Mouse (Mus musculus) MEL (cell line): ENCODE measurements around the gene Acox3. TPM values are rescaled to one million over a fixed set of nuclear protein-coding genes. Genes with fewer than 3 reads are reported as not detected.

Source experiments
- DNase-seq: peaks from one replicate; pipeline ENCODE4 v3.0.0; 2011; ENCODE audit warnings: low read depth, low spot score
- H3K27ac ChIP-seq: 2 replicates; pipeline ENCODE4 v1.5.1; 2012; ENCODE audit warnings: low read depth, mild to moderate bottlenecking, control low read depth, low read length, moderate library complexity; ENCODE audit not compliant: control insufficient read depth
- H3K27me3 ChIP-seq, 2 experiments: fragments of 150-350 bp in 1 of 2; sonication (generic) in 1 of 2; 2 replicates each; pipeline ENCODE4 v1.6.1; 2012; ENCODE audit warnings: low read length in 2 of 2, mild to moderate bottlenecking in 2 of 2, improper control_type of control experiment in 1 of 2, moderate library complexity in 1 of 2; ENCODE audit not compliant: insufficient read depth in 2 of 2, control insufficient read depth in 1 of 2
- H3K36me3 ChIP-seq, 2 experiments: 2 replicates each; pipeline ENCODE4 v1.6.1; 2012 to 2014; ENCODE audit warnings: low read length in 2 of 2, improper control_type of control experiment in 1 of 2, inconsistent platforms in 1 of 2, mild to moderate bottlenecking in 1 of 2; ENCODE audit not compliant: insufficient read depth in 2 of 2, control insufficient read depth in 1 of 2
- H3K4me1 ChIP-seq, 2 experiments: fragments of 150-350 bp in 1 of 2; sonication (generic) in 1 of 2; 2 replicates each; pipeline ENCODE4 v1.6.1; 2012; ENCODE audit warnings: low read length in 2 of 2, improper control_type of control experiment in 1 of 2, mild to moderate bottlenecking in 1 of 2; ENCODE audit not compliant: insufficient read depth in 2 of 2, control insufficient read depth in 1 of 2
- H3K4me3 ChIP-seq, 2 experiments: fragments of 150-350 bp in 1 of 2; sonication (generic) in 1 of 2; 2 replicates each; pipeline ENCODE4 v1.5.1; 2012; ENCODE audit warnings: low read depth in 2 of 2, low read length in 2 of 2, mild to moderate bottlenecking in 2 of 2, moderate library complexity in 2 of 2, control low read depth in 1 of 2, improper control_type of control experiment in 1 of 2; ENCODE audit not compliant: control insufficient read depth in 1 of 2, insufficient read depth in 1 of 2
- H3K79me2 ChIP-seq: 2 replicates; pipeline ENCODE4 v1.6.1; 2012; ENCODE audit warnings: mild to moderate bottlenecking, low read length, moderate library complexity; ENCODE audit not compliant: control insufficient read depth, poor library complexity, insufficient read depth
- H3K9ac ChIP-seq: 2 replicates; pipeline ENCODE4 v1.6.1; 2012; ENCODE audit warnings: low read depth, mild to moderate bottlenecking, control low read depth, low read length, moderate library complexity; ENCODE audit not compliant: control insufficient read depth, poor library complexity, severe bottlenecking
- H3K9me3 ChIP-seq: fragments of 150-350 bp; sonication (generic); replicated peaks from 2 replicates; pipeline ENCODE4 v1.6.1; 2012; ENCODE audit warnings: mild to moderate bottlenecking, low read length, improper control_type of control experiment, moderate library complexity; ENCODE audit not compliant: insufficient read depth
- CTCF ChIP-seq, 3 experiments: IDR thresholded peaks in 2 of 3; conservative IDR thresholded peaks in 1 of 3; 2 replicates each; pipeline ENCODE4 v1.5.1; 2011 to 2012; ENCODE audit warnings: low read length in 3 of 3, low read depth in 2 of 3, mild to moderate bottlenecking in 2 of 3, improper control_type of control experiment in 1 of 3, inconsistent platforms in 1 of 3, mixed read lengths in 1 of 3, moderate library complexity in 1 of 3; ENCODE audit not compliant: control insufficient read depth in 1 of 3, insufficient read depth in 1 of 3, poor library complexity in 1 of 3, severe bottlenecking in 1 of 3
- ELF1 ChIP-seq: IDR thresholded peaks from 2 replicates; pipeline ENCODE4 v1.6.1; 2014; ENCODE audit warnings: low read depth, mild to moderate bottlenecking, inconsistent platforms, low read length, improper control_type of control experiment, moderate library complexity
- ETS1 ChIP-seq: IDR thresholded peaks from 2 replicates; pipeline ENCODE4 v1.6.1; 2012; ENCODE audit warnings: low read depth, mild to moderate bottlenecking, inconsistent platforms, low read length, improper control_type of control experiment, moderate library complexity
- GABPA ChIP-seq: IDR thresholded peaks from 2 replicates; pipeline ENCODE4 v1.6.1; 2012; ENCODE audit warnings: low read depth, mild to moderate bottlenecking, inconsistent platforms, low read length, improper control_type of control experiment, moderate library complexity
- GATA1 ChIP-seq: IDR thresholded peaks from 2 replicates; pipeline ENCODE4 v1.6.1; 2011; ENCODE audit warnings: low read depth, low read length, improper control_type of control experiment
- JUND ChIP-seq: IDR thresholded peaks from 2 replicates; pipeline ENCODE4 v1.6.1; 2011; ENCODE audit warnings: low read depth, mild to moderate bottlenecking, improper control_type of control experiment, low read length
- KAT2A ChIP-seq: conservative IDR thresholded peaks from 2 replicates; pipeline ENCODE4 v1.6.1; 2012; ENCODE audit warnings: low read depth, low read length, improper control_type of control experiment, inconsistent platforms
- MAFK ChIP-seq: IDR thresholded peaks from 2 replicates; pipeline ENCODE4 v1.6.1; 2011; ENCODE audit warnings: low read depth, mild to moderate bottlenecking, low read length, improper control_type of control experiment, borderline replicate concordance
- MEF2A ChIP-seq: IDR thresholded peaks from 2 replicates; pipeline ENCODE4 v1.6.1; 2014; ENCODE audit warnings: low read depth, mild to moderate bottlenecking, inconsistent platforms, low read length, improper control_type of control experiment; ENCODE audit not compliant: poor library complexity, insufficient replicate concordance, severe bottlenecking; ENCODE audit errors: extremely low read depth
- MYB ChIP-seq: IDR thresholded peaks from 2 replicates; pipeline ENCODE4 v1.6.1; 2011; ENCODE audit warnings: mild to moderate bottlenecking, low read depth, low read length, improper control_type of control experiment
- MYC ChIP-seq: IDR thresholded peaks from 2 replicates; pipeline ENCODE4 v1.6.1; 2011; ENCODE audit warnings: low read depth, mild to moderate bottlenecking, low read length, improper control_type of control experiment, moderate library complexity
- POLR2A ChIP-seq, 2 experiments: IDR thresholded peaks; 2 replicates each; pipeline ENCODE4 v1.6.1; 2011 to 2012; ENCODE audit warnings: low read length in 2 of 2, mild to moderate bottlenecking in 2 of 2, control low read depth in 1 of 2, improper control_type of control experiment in 1 of 2, low read depth in 1 of 2, moderate library complexity in 1 of 2; ENCODE audit not compliant: control insufficient read depth in 1 of 2, insufficient read depth in 1 of 2, poor library complexity in 1 of 2
- POLR2AphosphoS2 ChIP-seq: IDR thresholded peaks from 2 replicates; pipeline ENCODE4 v1.6.1; 2011; ENCODE audit warnings: low read length, improper control_type of control experiment
- POLR2AphosphoS5 ChIP-seq: IDR thresholded peaks from 2 replicates; pipeline ENCODE4 v1.6.1; 2012; ENCODE audit warnings: low read depth, borderline replicate concordance, mild to moderate bottlenecking, inconsistent platforms, low read length, moderate library complexity, mixed read lengths
- RAD21 ChIP-seq: IDR thresholded peaks from 2 replicates; pipeline ENCODE4 v1.6.1; 2011; ENCODE audit warnings: mild to moderate bottlenecking, low read depth, low read length, improper control_type of control experiment
- RCOR1 ChIP-seq: IDR thresholded peaks from 2 replicates; pipeline ENCODE4 v1.6.1; 2012; ENCODE audit warnings: low read depth, mild to moderate bottlenecking, inconsistent platforms, low read length, improper control_type of control experiment
- SIN3A ChIP-seq: IDR thresholded peaks from 2 replicates; pipeline ENCODE4 v1.6.1; 2012; ENCODE audit warnings: low read length, improper control_type of control experiment, inconsistent platforms
- SMC3 ChIP-seq: IDR thresholded peaks from 2 replicates; pipeline ENCODE4 v1.6.1; 2011; ENCODE audit warnings: low read depth, low read length, improper control_type of control experiment
- TCF12 ChIP-seq: IDR thresholded peaks from 2 replicates; pipeline ENCODE4 v1.6.1; 2014; ENCODE audit warnings: low read depth, mild to moderate bottlenecking, inconsistent platforms, low read length, improper control_type of control experiment, moderate library complexity
- USF1 ChIP-seq: IDR thresholded peaks from 2 replicates; pipeline ENCODE4 v1.6.1; 2014; ENCODE audit warnings: low read depth, mild to moderate bottlenecking, inconsistent platforms, low read length, improper control_type of control experiment, moderate library complexity
- ZC3H11A ChIP-seq: IDR thresholded peaks from 2 replicates; pipeline ENCODE4 v1.6.1; 2012; ENCODE audit warnings: low read depth, mild to moderate bottlenecking, inconsistent platforms, low read length, improper control_type of control experiment
- ZMIZ1 ChIP-seq: IDR thresholded peaks from 2 replicates; pipeline ENCODE4 v1.6.1; 2012; ENCODE audit warnings: low read depth, mild to moderate bottlenecking, inconsistent platforms, low read length, improper control_type of control experiment, moderate library complexity
- polyA plus RNA-seq, 2 experiments: library from polyadenylated mRNA; stranded (reverse) in 1 of 2; unstranded in 1 of 2; fragments of >175 nt in 1 of 2; fragments of >200 nt in 1 of 2; gene quantifications; 2 replicates each; pipeline versions ENCODE4 v1.2.1 to v1.2.4; 2012; ENCODE audit warnings: low replicate concordance in 2 of 2, low read depth in 1 of 2; ENCODE audit not compliant: insufficient read length in 2 of 2, insufficient read depth in 1 of 2, missing spikeins in 1 of 2
- total RNA-seq: library from RNA; depleted of rRNA; stranded (reverse); fragments of 300-350 nt; gene quantifications from 2 replicates; pipeline ENCODE4 v1.2.3, GENCODE M21; 2012

Acox3 gene
- total and polyA plus RNA-seq, 3 experiments = 6.5 to 11.4 TPM; not detected in 1

- H3K4me3 ChIP-seq = no peak overlapping the region
- no peaks in the 10 kb centered on the region for H3K9me3 ChIP-seq
- H3K27ac ChIP-seq = no peak overlapping the region
- TF ChIP-seq POLR2A (IDR thresholded peaks at IDR 0.05; ENCODE audit: control insufficient read depth in 1 of 2, insufficient read depth in 1 of 2, low read depth in 1 of 2, low read length in 2 of 2, poor library complexity in 1 of 2) = no peak
- no peak for TF ChIP-seq RAD21
- TF ChIP-seq MEF2A = no peak
- TF ChIP-seq JUND = no peak
- TF ChIP-seq ZC3H11A = no peak
- no peak for TF ChIP-seq ETS1
- no peak for TF ChIP-seq ELF1
- no peak for TF ChIP-seq USF1
- TF ChIP-seq MYB = no peak
- TF ChIP-seq MYC = no peak
- TF ChIP-seq CTCF (IDR thresholded peaks at IDR 0.05 in 2 of 3, conservative IDR thresholded peaks at IDR 0.05 in 1 of 3; ENCODE audit: control insufficient read depth in 1 of 3, insufficient read depth in 1 of 3, low read depth in 2 of 3, low read length in 3 of 3, poor library complexity in 1 of 3, severe bottlenecking in 1 of 3) = no peak
- TF ChIP-seq MAFK = no peak
- TF ChIP-seq KAT2A = no peak
- no peaks in the 10 kb centered on the region for H3K27me3 ChIP-seq
- no peak for DNase-seq
- H3K79me2 ChIP-seq = no peaks in the 10 kb centered on the region
- no peaks in the 10 kb centered on the region for H3K4me1 ChIP-seq
- H3K36me3 ChIP-seq = no peaks in the 10 kb centered on the region
- no peak overlapping the region for H3K9ac ChIP-seq
These were observed 29.1 kb downstream of the Acox3 start for GRCm38 (mm10) chr5:35611900-35612299.

GRCm38 (mm10) chr5:35612722-35613121 is 29.9 kb downstream of the Acox3 start:
- Histone ChIP-seq H3K27me3 (no peaks in the 10 kb centered on the region), H3K27ac (no peak overlapping the region), H3K9ac (no peak overlapping the region), H3K4me3 (no peak overlapping the region), H3K79me2 (no peaks in the 10 kb centered on the region), H3K9me3 (no peaks in the 10 kb centered on the region), H3K36me3 (no peaks in the 10 kb centered on the region), H3K4me1 (no peaks in the 10 kb centered on the region)
- no peak for DNase-seq
- TF ChIP-seq CTCF (IDR thresholded peaks at IDR 0.05 in 2 of 3, conservative IDR thresholded peaks at IDR 0.05 in 1 of 3; ENCODE audit: control insufficient read depth in 1 of 3, insufficient read depth in 1 of 3, low read depth in 2 of 3, low read length in 3 of 3, poor library complexity in 1 of 3, severe bottlenecking in 1 of 3) = no peak
- no peak for TF ChIP-seq MEF2A
- TF ChIP-seq GABPA = no peak
- no peak for TF ChIP-seq POLR2AphosphoS5
- no peak for TF ChIP-seq RCOR1
- TF ChIP-seq ZC3H11A = no peak
- no peak for TF ChIP-seq ZMIZ1
- TF ChIP-seq SIN3A = no peak
- TF ChIP-seq TCF12 = no peak
- no peak for TF ChIP-seq GATA1
- TF ChIP-seq SMC3 = no peak
- no peak for TF ChIP-seq POLR2AphosphoS2
- no peak for TF ChIP-seq JUND
- no peak for TF ChIP-seq ELF1
- no peak for TF ChIP-seq USF1
